Mouse (Mus musculus) ovary, postnatal 36 days (tissue): Measurements from ENCODE around the gene Cfl2.

Experiments used
- DNase-seq: peaks from one replicate; pipeline ENCODE4 v3.0.0; 2022; ENCODE audit warnings: low spot score, mixed read lengths

The Cfl2 gene

GRCm38 (mm10) chr12:54830574-54830973, 32.1 kb downstream of the Cfl2 start:
- DNase-seq = peak; percentile 78

GRCm38 (mm10) chr12:54829876-54830275, 32.8 kb downstream of the Cfl2 start:
- no peak for DNase-seq

- DNase-seq = no peak
These were observed 34.6 kb downstream of the Cfl2 start for GRCm38 (mm10) chr12:54828043-54828442.

- DNase-seq = no peak
These were observed 37.5 kb downstream of the Cfl2 start for GRCm38 (mm10) chr12:54825202-54825601.

GRCm38 (mm10) chr12:54822836-54823426, 39.7 kb downstream of the Cfl2 start:
- no peak for DNase-seq

- DNase-seq = no peak
These were observed 42.0 kb downstream of the Cfl2 start for GRCm38 (mm10) chr12:54820684-54821161.

- no peak for DNase-seq
These were observed 43.3 kb downstream of the Cfl2 start for GRCm38 (mm10) chr12:54819181-54819935.

- DNase-seq = no peak
These were observed 52.5 kb downstream of the Cfl2 start for GRCm38 (mm10) chr12:54810142-54810541.
